15 mouse cellular contexts compared by ENCODE assay signal in the genomic region with DNA sequence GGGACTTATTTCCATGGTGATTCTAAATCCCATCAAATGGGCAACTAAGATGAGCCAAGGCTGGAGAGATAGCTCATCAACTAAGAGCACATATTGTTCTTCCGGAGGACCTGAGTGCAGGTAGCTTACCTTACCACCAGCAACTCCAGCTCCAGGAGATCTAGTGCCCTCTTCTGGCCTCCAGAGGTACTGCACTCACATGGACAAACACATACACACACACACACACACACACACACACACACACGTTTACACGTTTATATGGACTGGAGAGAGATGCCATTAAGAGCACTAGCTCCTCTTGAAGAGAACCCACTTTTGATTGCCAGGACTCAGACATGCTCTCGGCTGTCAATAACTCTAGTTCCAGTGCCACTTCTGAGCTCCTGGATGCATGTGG. TPM values are rescaled to one million over a fixed set of nuclear protein-coding genes. Genes with fewer than 3 reads are reported as not detected.
DNase-seq lines count a peak whose midpoint lies in the region; ATAC-seq and TF ChIP-seq lines count a peak whose summit lies in the region.
"Had no signal": no experiment of that assay in that cellular context is flagged by ENCODE, and none has a peak within 500 bp of the region (broad histone marks: within the 10 kb centered on the region; RNA-seq: fewer than 3 reads in every experiment).

No protein-coding gene starts in this region.

- DNase-seq in hindbrain, postnatal 0 days (ENCODE audit: low spot score) = no peak
- DNase-seq in lung, embryonic 14.5 days = no peak
- DNase-seq in lung, postnatal 25 days (ENCODE audit: low spot score) = no peak
- DNase-seq in MEL (ENCODE audit: low read depth, low spot score) = no peak
- DNase-seq in layer of hippocampus, postnatal 14 days (ENCODE audit: low spot score in 2 of 2) = no peak
- DNase-seq: adrenal gland, adult 8-10 months; gastrocnemius, postnatal 10 days; kidney, postnatal 4 days had no signal

- WGBS in hindbrain, postnatal 0 days = 88% methylated on average over 4 of the region's 4 CpGs
- 84% methylated on average over 4 of the region's 4 CpGs for WGBS in hindbrain, embryonic 12.5 days
- WGBS in lung, embryonic 14.5 days = 92% methylated on average over 4 of the region's 4 CpGs
- 95% methylated on average over 4 of the region's 4 CpGs for WGBS in macrophage (ENCODE audit: missing documents)

- H3K4me1 ChIP-seq in hindbrain, postnatal 0 days (ENCODE audit: insufficient read depth, low read length) = no peaks in the 10 kb centered on the region
- 0 out of 2 replicates have a peak, but pooled peaks cover under 1% of the 10 kb centered on the region for H3K4me1 ChIP-seq in hindbrain, embryonic 12.5 days
- no peaks in the 10 kb centered on the region; the same call in 1 of the 2 replicates for H3K4me1 ChIP-seq in lung, embryonic 14.5 days (ENCODE audit: insufficient read depth)
- H3K4me1 ChIP-seq in MEL (ENCODE audit: control insufficient read depth in 1 of 2, insufficient read depth in 2 of 2, low read length in 2 of 2) = peaks cover 0 to 12% of the 10 kb centered on the region in 2 experiments; a peak in 2 of 4 replicates
- H3K4me1 ChIP-seq: intestine, embryonic 15.5 days; neural tube, embryonic 15.5 days had no signal

- no peaks in the 10 kb centered on the region for H3K27me3 ChIP-seq in hindbrain, postnatal 0 days (ENCODE audit: insufficient read depth, low read length)
- no peaks in the 10 kb centered on the region for H3K27me3 ChIP-seq in hindbrain, embryonic 12.5 days
- H3K27me3 ChIP-seq in lung, embryonic 14.5 days (ENCODE audit: insufficient read depth, low read length) = no peaks in the 10 kb centered on the region
- H3K27me3 ChIP-seq in MEL (ENCODE audit: control insufficient read depth in 1 of 2, insufficient read depth in 2 of 2, low read length in 2 of 2) = no peaks in the 10 kb centered on the region
- H3K27me3 ChIP-seq: intestine, embryonic 15.5 days; limb, embryonic 15.5 days; neural tube, embryonic 15.5 days had no signal

- no peak for TF ChIP-seq RAD21 in MEL (IDR thresholded peaks at IDR 0.05; ENCODE audit: low read depth, low read length)

- no peak for ATAC-seq in hindbrain, postnatal 0 days
- no peak for ATAC-seq in hindbrain, embryonic 12.5 days (ENCODE audit: low FRiP score)
- no peak for ATAC-seq in lung, embryonic 14.5 days (ENCODE audit: insufficient read depth)
- ATAC-seq: forebrain, embryonic 14.5 days; intestine, embryonic 15.5 days had no signal

- no peaks in the 10 kb centered on the region for H3K9me3 ChIP-seq in hindbrain, postnatal 0 days (ENCODE audit: low read length)
- no peaks in the 10 kb centered on the region for H3K9me3 ChIP-seq in hindbrain, embryonic 12.5 days (replicated peaks)
- no peaks in the 10 kb centered on the region; the same call in 1 of the 2 replicates for H3K9me3 ChIP-seq in lung, embryonic 14.5 days (ENCODE audit: low read depth, low read length)
- H3K9me3 ChIP-seq in MEL (replicated peaks; ENCODE audit: insufficient read depth, low read length) = no peaks in the 10 kb centered on the region
- H3K9me3 ChIP-seq: intestine, embryonic 15.5 days; limb, embryonic 15.5 days; neural tube, embryonic 15.5 days had no signal

- no peak for TF ChIP-seq POLR2A in MEL (IDR thresholded peaks at IDR 0.05; ENCODE audit: control insufficient read depth in 1 of 2, insufficient read depth in 1 of 2, low read depth in 1 of 2, low read length in 2 of 2, poor library complexity in 1 of 2)

- H3K4me3 ChIP-seq in hindbrain, postnatal 0 days (ENCODE audit: low read length) = no peak overlapping the region
- no peak overlapping the region for H3K4me3 ChIP-seq in hindbrain, embryonic 12.5 days
- H3K4me3 ChIP-seq in lung, embryonic 14.5 days (ENCODE audit: low read depth, low read length) = no peak overlapping the region
- H3K4me3 ChIP-seq in MEL (ENCODE audit: control insufficient read depth in 1 of 2, insufficient read depth in 1 of 2, low read depth in 2 of 2, low read length in 2 of 2) (no peak overlapping the region), macrophage (ENCODE audit: inconsistent target) (no peak overlapping the region)
- H3K4me3 ChIP-seq: intestine, embryonic 15.5 days; limb, embryonic 15.5 days; neural tube, embryonic 15.5 days had no signal

- no peaks in the 10 kb centered on the region for H3K36me3 ChIP-seq in hindbrain, postnatal 0 days (ENCODE audit: insufficient read depth, low read length)
- H3K36me3 ChIP-seq in hindbrain, embryonic 12.5 days = no peaks in the 10 kb centered on the region
- no peaks in the 10 kb centered on the region for H3K36me3 ChIP-seq in lung, embryonic 14.5 days (ENCODE audit: insufficient read depth)
- peaks cover 0 to 5% of the 10 kb centered on the region in 2 experiments; a peak in 2 of 4 replicates for H3K36me3 ChIP-seq in MEL (ENCODE audit: control insufficient read depth in 1 of 2, insufficient read depth in 2 of 2, low read length in 2 of 2)
- no peaks in the 10 kb centered on the region for H3K36me3 ChIP-seq in macrophage (ENCODE audit: inconsistent target)
- H3K36me3 ChIP-seq: intestine, embryonic 15.5 days; limb, embryonic 15.5 days; neural tube, embryonic 15.5 days had no signal

- H3K9ac ChIP-seq in hindbrain, postnatal 0 days (replicated peaks; ENCODE audit: low read length) = no peak overlapping the region
- H3K9ac ChIP-seq in hindbrain, embryonic 12.5 days = no peak overlapping the region
- no peak overlapping the region for H3K9ac ChIP-seq in lung, embryonic 14.5 days
- H3K9ac ChIP-seq in MEL (ENCODE audit: control insufficient read depth, low read depth, low read length, poor library complexity, severe bottlenecking) = no peak overlapping the region
- H3K9ac ChIP-seq: intestine, embryonic 15.5 days; limb, embryonic 15.5 days; neural tube, embryonic 15.5 days had no signal

- H3K27ac ChIP-seq in hindbrain, postnatal 0 days = no peak overlapping the region
- H3K27ac ChIP-seq in hindbrain, embryonic 12.5 days = no peak overlapping the region
- no peak overlapping the region for H3K27ac ChIP-seq in lung, embryonic 14.5 days (ENCODE audit: low read depth)
- no peak overlapping the region for H3K27ac ChIP-seq in MEL (ENCODE audit: control insufficient read depth, low read depth, low read length)
- peak overlapping the region; percentile 65 for H3K27ac ChIP-seq in macrophage
- H3K27ac ChIP-seq: intestine, embryonic 15.5 days; limb, embryonic 15.5 days; neural tube, embryonic 15.5 days had no signal

- H3K4me2 ChIP-seq in hindbrain, postnatal 0 days (ENCODE audit: low read depth, low read length) = no peak overlapping the region
- no peak overlapping the region for H3K4me2 ChIP-seq in hindbrain, embryonic 12.5 days (replicated peaks)
- H3K4me2 ChIP-seq in lung, embryonic 14.5 days = no peak overlapping the region
- H3K4me2 ChIP-seq: heart, embryonic 11.5 days; intestine, embryonic 15.5 days; limb, embryonic 15.5 days; neural tube, embryonic 15.5 days had no signal

- TF ChIP-seq CTCF in hindbrain, postnatal 0 days (IDR thresholded peaks at IDR 0.05; ENCODE audit: low read depth) = peak; percentile 48
- peak; percentile 58 for TF ChIP-seq CTCF in lung, embryonic 14.5 days (IDR thresholded peaks at IDR 0.05; ENCODE audit: low read depth)
- peak in 1 of 3 experiments; percentile 30; a peak in 1 of 6 replicates for TF ChIP-seq CTCF in MEL (IDR thresholded peaks at IDR 0.05 in 2 of 3, conservative IDR thresholded peaks at IDR 0.05 in 1 of 3; ENCODE audit: control insufficient read depth in 1 of 3, insufficient read depth in 1 of 3, low read depth in 2 of 3, low read length in 3 of 3, poor library complexity in 1 of 3, severe bottlenecking in 1 of 3)

- TF ChIP-seq EP300 in MEL (IDR thresholded peaks at IDR 0.05; ENCODE audit: low read depth in 1 of 2, low read length in 2 of 2) = no peak

- H3K79me2 ChIP-seq in MEL (ENCODE audit: control insufficient read depth, insufficient read depth, low read length, poor library complexity) (no peaks in the 10 kb centered on the region), macrophage (ENCODE audit: inconsistent target) (no peaks in the 10 kb centered on the region)

TF ChIP-seq in MEL, 35 proteins besides CTCF, POLR2A, EP300 and RAD21:
- TF ChIP-seq SMC3 (IDR thresholded peaks at IDR 0.05; ENCODE audit: low read depth, low read length) = peak; percentile 18; the same call in 1 of the 2 replicates
- TF ChIP-seq MXI1 (IDR thresholded peaks at IDR 0.05; ENCODE audit: low read depth, low read length) = no peak
TF ChIP-seq in MEL: peak in this region for 1.

RNA-seq across cellular contexts. Expression of a gene that starts 16.4 kb away (rescaled TPM):
- total RNA-seq in hindbrain, postnatal 0 days (2014; rRNA removed) = 31.0 and 33.4 TPM in 2 replicates
- polyA plus RNA-seq in hindbrain, postnatal 0 days (2015; fragmentation: Nextera tagmentation; extraction: Ambion mirVana) = 8.3 and 9.5 TPM in 2 replicates
- polyA plus RNA-seq in hindbrain, embryonic 12.5 days (2016; fragmentation: Nextera tagmentation; extraction: Ambion mirVana) = 2.5 and 3.2 TPM in 2 replicates
- 11.6 and 13.0 TPM in 2 replicates for polyA plus RNA-seq in lung, embryonic 14.5 days (2014; fragmentation: Nextera tagmentation; extraction: Ambion mirVana)
- total RNA-seq in MEL (2012; rRNA removed) = 0.23 and 0.26 TPM in 2 replicates
- polyA plus RNA-seq in MEL (2012; ENCODE audit: insufficient read depth in 1 of 2, insufficient read length in 2 of 2, low read depth in 1 of 2, low replicate concordance in 2 of 2, missing spikeins in 1 of 2) = under 1 TPM in 1 of 2 experiments, not detected in 1; 0.72 TPM
- 10 to 100 TPM in 12 of 26 experiments, 1 to 10 TPM in 14; 2.3 to 61.6 (median 9.1) TPM for total RNA-seq in macrophage (2018; cell fraction: chromatin; rRNA removed)
- total RNA-seq in macrophage (2018; cell fraction: cytosol; rRNA removed) = 10 to 100 TPM in 12 of 26 experiments, 1 to 10 TPM in 14; 2.9 to 35.1 (median 6.4) TPM
- 10 to 100 TPM in 15 of 26 experiments, 1 to 10 TPM in 11; 5.4 to 78.2 (median 13.6) TPM for total RNA-seq in macrophage (2018; cell fraction: nucleus; rRNA removed)
- 10.0 to 24.1 TPM (median 11.9 TPM) in 3 replicates for polyA plus RNA-seq in macrophage (2018)
- 10 to 100 TPM; 45.4 to 48.1 TPM for total RNA-seq in layer of hippocampus, postnatal 14 days (2021)
